Mouse (Mus musculus) spleen, adult 2 months (tissue): Measurements from ENCODE around the gene Nup188.

Source experiments
- CTCF ChIP-seq: fragments of 200-500 bp; IDR thresholded peaks from 2 replicates; pipeline ENCODE4 v1.5.1; 2011; ENCODE audit warnings: mild to moderate bottlenecking, inconsistent platforms; ENCODE audit not compliant: insufficient read depth, insufficient read length, insufficient replicate concordance; ENCODE audit errors: extremely low read depth
- POLR2A ChIP-seq: fragments of 200-500 bp; IDR thresholded peaks from 2 replicates; pipeline ENCODE4 v1.6.1; 2011; ENCODE audit warnings: low read depth, low read length, inconsistent platforms

DNA sequence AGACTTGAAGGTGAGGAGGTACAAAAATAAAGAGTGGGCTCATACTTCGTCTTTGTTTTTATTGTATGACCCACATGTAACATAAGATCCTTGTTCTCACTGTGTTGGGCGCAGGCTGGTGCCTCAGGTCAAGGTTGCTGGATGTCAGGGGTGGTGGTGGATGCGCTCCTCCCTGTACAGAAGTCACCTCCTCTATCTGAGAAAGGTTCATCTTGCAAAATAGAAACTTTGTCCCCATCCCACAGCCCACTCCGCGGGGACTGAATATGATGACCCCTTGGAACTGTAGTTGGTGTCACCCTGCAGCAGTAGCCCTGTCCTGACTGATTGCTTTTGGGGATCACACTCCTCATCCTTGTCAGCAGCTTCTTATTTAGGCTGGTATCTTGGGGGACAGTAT is 39.2 kb upstream of the Nup188 start:
- TF ChIP-seq POLR2A (no peak), CTCF (no peak)
